Mouse (Mus musculus) 3134 (cell line): Measurements from ENCODE around the gene Atxn10.
A peak's percentile ranks its signal among the peaks of the same experiment; 100 is the strongest.

ENCODE experiments used
- DNase-seq: peaks from one replicate; pipeline ENCODE4 v3.0.0-alpha.2; 2011; ENCODE audit warnings: low spot score; ENCODE audit not compliant: insufficient read length; ENCODE audit errors: extremely low read depth

Atxn10 gene

DNA sequence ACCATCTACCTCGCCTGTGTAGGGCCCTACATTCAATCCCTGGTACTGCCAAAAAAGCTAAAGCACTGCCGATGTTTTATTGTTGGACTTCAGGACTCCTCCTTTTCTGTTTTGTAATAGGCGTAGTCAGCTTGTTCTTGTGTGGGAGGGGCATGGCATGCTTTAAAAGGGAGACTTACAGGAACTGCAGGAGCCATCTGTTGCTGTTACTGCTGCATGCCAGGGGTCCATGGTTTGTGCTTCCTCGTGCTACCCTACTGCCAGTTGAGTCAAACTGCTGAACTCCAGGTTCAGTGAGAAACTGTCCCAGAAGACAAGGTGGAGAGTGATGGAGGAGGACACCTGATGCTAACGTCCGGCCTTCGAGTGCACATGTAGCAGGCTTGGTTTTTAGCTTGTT lies 65.9 kb downstream of the Atxn10 start:
- DNase-seq, result no peak

DNA sequence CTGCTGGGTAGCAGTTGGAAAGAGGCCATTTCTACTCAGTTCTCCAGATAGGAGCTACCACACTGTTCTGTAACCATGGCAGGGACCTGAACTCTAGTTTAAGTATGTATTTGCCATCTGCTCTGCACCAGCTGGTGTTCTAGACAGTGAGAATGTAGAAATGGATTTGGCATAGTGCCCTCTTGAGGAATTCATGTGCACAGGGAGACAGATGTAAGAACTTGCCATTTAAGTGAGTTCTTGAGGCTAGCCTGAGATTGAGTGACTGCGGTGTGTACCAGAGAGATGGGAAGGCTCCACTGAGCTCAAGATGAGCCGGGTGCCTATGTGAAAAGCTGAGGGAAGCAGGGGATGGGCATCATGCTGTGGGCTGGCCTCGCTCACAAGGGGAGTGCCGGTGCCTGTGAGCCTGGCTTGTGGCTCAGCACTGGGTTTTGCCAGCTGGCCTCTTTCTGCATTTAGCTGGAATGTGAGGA lies 67.2 kb downstream of the Atxn10 start:
- DNase-seq, result peak; percentile 15

DNA sequence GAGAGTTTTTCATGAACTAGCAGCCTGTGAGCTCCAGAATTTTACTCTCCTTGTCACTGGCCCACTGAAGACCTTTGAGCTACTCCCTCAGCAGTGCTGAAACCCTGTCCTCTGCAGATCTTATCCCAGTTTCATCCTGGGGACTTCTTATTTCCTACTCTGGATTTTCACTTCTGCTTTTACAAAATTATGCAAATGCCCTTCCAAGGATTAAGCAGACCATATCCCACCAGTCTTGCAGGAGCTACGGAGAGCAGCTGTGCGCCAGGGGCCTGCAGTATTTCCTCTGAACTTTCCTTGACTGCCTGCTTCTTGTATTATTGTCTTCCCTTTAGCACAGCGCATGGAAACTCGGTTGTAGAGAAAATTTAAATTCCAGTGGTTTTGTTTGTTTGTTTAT lies 68.7 kb downstream of the Atxn10 start:
- DNase-seq, result no peak

DNA sequence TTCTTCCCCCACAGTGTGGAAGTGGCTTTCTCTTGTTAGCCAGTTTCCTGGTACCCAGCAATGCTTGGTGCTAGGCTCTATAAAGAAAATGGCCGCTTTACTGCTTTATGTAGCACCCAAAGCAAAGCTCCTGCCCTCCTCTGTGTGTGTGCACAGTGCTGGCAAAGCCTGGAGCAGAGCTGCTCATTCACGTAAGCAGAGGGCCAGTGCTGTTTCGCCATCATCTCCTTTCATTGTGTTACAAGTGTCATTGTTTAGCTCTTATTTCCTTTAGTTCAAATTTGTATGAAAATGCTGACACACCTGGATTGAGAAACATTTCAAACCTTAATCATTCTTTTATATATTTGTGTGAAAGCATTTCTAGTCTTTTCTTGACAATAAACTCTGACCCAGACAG lies 69.5 kb downstream of the Atxn10 start:
- no peak for DNase-seq

DNA sequence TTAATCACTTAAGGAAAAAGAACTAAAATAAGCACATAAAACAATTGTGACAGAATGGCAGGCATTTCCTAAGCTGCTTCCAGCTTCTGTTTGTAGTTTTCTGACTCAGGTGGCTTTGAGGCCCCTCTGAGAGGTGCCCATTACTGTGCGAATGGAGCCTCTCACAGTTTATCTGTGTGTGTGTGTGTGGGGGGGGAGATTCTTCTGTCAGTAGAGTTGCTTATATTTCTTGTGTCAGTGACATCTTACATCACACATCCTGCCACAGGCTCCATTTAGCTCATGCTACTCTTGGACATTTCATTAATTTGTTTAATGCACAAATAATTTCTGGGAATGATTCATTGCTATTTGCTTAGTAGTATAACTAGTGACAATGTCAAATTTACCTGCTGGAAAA lies 70.8 kb downstream of the Atxn10 start:
- DNase-seq, result no peak

DNA sequence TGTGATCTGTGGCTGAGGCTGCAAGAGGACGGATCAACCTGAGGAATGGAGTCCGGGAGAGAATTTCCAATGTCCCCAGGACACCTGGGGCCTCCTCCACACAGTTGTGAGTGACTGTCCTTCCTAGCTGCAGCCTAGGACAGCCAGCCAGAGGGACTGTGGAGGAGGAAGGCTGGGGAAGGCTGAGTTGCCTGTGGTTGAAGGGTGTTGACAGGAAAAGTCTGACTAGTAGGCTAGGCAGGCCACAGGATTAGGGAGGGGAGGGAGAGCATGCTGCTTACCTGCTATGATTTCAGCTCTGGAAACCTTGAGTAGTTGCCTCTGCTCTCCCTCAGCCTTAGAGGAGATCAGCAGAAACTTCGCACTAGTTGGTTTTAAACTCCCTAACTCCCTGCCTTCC lies 71.3 kb downstream of the Atxn10 start:
- peak; percentile 55 for DNase-seq

DNA sequence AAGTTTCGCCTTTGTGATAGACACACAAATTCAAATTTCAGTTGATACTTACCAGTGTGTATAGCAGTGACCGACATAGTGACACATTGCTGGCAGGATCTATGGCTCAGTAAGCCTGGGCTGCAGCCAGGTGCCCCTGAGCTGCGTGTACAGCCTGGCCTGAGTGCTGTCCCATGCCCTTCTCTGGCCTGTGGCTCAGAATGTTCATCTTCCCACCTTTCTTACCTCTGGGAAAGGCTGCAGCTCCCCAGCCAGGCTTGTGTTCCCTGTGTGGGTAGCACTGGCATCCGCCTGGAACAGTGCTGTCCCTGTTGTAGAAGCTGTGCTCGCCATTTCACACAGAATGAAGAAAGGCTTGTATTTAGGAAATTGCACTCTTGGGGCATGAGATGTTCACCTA lies 72.7 kb downstream of the Atxn10 start:
- DNase-seq, result no peak

DNA sequence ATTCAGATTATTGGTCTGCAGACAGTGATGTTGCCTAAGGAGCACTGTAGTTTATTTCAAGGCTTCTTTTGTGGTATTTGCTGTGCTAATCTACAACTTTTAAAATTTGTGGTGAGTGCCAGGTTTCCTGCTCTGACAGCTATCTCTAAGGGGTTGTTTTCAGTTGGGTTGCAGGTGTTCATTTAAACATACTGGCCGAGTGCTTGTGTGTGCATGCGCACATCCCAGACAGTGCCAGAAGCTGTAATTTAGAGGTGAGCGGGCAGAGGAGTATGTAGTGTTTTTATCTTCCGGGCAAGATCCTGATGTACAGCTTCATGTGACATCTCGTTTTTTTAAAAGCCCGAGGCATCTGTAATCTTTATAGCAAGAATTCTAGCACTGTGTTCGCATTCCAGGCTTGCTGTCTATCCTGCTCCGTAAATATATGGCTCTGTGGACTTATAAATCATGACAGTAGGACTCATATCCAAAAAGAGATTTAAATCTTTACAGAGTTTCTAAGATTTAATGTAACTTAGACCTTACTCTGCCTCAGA lies 73.3 kb downstream of the Atxn10 start:
- no peak for DNase-seq

DNA sequence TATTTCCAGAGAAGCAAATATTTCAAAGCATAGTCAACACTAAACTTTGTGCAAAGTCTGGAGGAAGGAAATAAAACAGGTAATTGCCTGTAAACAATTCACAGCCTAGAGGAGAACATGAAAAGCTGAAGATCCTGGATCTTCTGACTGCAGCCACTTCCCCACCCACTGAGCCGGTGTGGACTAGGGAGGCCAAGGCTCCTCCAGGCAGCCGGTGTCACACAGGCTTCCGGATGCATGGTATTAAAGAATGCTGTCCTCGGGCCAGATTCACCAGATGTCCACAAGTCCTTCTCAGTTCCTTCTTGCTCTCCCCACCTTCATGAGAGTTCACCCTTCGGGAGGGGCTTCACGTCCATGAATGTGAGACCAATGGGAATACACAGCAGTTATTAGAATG lies 73.8 kb downstream of the Atxn10 start:
- no peak for DNase-seq

DNA sequence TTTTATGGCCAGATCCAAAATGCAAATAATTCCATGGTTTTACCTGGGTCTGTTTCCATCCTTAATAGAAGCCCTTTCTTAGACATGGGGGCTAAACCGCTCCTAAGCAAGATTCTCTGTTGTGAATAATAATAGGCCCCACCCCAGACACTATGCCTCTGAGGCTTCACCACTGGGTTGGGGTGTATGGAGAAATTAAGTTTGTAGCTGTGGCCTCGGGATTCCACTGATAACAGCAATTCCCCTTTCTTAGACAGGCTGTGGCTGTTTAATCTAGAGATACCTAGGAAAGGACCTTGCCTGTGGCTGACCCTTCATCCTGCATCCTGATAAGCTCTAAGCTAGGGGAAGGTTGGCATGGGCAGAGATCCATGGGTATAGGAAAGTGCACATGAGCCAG lies 78.6 kb downstream of the Atxn10 start:
- no peak for DNase-seq

DNA sequence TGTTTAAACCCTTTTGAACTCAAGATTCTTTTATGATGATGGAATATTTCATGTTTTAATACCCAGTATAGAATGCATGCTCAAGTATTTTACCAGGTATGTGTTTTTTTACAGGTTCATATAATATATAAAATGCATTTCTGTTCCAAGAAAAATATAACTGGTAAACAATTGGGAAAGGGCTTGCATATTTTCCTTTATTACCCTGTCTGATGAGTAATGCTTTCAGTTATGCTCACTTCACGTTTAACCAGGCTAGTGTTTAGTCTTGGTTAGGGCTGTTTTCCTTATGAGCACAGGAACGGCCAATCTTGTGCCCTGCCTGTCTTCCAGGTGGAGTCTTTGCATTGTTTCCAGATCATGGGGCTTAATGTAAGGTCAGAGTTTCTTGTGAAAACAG lies 84.6 kb downstream of the Atxn10 start:
- peak; percentile 12 for DNase-seq

DNA sequence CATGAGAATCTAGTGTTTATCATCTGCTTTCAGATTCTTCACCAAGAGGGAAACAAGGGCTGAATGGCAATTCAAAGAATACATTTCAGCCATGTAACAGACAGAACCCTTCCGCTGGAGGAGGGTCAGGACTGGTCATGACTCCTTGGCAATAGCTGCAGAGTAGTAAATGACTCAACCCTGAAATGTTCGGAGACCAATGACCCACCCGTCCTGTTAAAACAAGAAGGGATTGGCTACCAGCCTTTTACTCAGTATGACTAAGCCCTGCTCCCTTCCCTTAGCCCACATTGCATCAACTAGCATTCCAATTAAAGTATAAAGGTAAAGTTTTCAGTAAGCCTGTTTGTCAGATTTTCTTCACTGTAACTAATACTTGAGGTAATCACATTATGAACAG lies 88.2 kb downstream of the Atxn10 start:
- peak; percentile 70 for DNase-seq

DNA sequence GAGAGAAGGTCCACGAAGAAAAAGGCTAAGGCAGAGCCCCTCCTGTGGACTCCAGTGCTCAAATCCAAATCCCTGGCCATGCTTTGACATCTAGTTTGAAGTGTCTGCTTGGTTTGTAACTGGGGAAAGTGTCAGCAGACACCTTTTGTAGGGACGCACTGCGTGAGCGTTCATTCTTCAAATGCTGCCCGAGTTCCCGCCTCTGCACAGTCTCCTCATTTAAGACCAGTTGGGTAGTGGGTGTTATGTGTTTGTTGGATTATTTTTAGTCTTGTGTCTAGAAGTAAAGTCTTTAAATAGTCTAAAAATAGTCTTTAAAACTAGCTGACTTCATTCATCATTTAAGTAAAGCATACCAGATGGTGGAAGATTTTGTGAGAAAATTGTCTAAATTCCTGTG lies 92.1 kb downstream of the Atxn10 start:
- DNase-seq, result no peak

DNA sequence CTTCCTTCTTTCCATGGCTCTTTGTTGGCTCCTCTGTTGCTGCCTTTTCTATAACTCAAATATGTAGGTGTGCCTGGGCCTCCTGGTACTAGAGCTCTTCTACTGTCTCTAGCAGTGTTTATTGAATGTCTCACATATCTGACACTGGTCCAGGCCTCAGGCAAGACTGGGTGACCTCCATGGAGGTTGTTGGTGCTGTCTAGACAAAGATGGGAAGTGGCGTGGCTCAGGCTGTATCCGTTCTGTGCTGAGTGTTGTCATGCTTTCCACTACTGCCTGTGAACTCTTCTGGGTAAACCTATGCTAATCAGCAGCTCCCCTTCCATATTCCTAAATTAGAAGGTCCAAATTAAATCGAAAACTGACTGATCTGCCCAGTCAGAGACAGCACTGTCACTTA lies 106.5 kb downstream of the Atxn10 start:
- no peak for DNase-seq

DNA sequence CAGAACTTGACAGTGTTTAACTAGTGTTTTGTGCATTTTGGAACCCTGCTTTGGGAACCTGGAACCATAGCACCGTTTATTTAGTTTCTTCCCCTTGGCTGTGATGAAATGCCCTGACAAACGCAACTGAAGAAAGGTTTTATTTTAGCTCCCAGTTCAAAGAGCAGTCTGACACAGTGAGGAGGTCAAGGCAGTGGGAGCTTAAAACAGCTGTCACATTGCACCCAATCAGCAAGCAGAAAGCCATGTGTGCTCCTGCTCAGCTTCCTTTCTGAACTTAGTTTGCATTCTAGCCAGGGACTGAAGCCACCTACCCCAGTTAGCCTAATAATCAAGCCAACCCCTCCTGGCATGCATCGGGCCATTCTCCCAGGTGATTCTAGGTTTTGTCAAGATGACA lies 110.6 kb downstream of the Atxn10 start:
- DNase-seq, result no peak

DNA sequence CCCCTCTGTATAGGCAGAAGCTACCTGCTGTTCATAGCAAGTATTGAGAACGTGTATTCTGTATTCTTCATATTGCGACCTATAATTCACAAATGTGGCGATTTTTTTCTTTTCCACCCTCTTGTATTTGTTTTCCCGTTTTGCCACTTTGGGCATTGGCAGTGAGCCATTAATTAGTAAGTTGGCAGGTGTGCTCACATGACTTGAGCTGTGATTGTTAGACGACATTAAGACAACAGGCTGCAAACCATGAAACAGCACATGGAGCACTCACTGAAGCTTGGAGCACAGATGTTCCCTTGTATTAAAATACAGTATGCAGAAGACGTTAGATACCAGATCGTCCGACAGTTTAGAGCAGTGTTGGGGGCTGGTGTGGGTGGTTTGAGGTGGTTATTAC lies 120.8 kb downstream of the Atxn10 start:
- DNase-seq, result no peak

DNA sequence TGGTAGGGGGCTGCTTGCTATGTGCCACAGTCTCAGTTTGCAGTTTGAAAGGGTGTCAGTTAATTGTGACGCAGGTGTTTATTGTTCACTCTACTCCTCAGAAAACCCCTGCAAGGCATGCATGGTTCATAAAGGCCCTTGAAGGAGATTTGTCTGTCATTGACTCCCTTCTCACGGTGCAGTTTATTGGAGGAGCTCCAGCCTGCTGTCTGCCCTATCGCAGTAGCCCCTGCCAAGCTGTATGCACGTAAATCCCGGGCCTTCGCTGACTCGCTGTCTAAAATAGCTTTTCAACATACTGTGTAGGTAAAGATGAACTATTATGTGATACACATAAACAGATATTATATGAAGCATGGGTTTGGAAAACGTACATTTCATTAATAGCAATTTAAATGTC lies 121.8 kb downstream of the Atxn10 start:
- no peak for DNase-seq

DNA sequence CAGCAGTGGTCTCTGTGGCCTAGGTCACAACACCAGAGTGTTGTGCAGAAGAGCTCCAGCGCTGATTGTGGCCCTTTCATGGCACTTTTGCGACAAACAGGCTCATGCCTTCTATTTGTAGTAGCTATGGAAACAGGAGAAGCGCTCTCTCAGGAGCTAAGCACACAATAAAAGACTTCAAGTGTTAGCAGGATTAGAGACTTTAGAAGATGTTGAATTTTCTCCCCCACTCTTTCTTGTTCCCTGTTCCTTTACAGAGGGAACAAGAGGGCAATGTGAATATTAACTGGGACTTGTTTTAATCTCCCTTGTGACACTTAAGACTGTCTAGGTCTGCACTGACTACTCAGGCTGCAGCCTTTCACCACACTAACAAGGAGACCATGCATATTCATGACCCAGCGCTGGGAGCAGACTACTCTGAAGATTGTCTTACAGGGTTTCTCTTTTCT lies 122.6 kb downstream of the Atxn10 start:
- no peak for DNase-seq

DNA sequence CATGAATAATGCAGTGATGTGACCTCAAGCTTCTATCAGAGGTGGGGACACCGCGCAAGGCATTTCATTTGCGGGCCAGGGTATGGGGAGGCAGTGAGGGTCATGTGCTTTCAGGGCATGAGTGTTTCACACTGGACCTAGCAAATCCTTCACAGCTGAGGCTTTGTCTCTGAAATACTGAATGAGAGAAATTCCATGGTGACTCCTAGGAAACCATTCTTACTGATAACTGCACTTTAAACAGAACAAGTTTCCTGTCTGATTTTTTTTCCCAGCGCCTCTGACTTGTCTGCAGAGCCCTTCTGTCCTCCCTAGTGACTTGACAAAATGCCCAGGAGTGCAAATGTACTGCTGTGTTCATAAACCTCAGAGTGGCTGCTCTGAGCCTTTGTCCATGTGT lies 125.5 kb downstream of the Atxn10 start:
- no peak for DNase-seq

DNA sequence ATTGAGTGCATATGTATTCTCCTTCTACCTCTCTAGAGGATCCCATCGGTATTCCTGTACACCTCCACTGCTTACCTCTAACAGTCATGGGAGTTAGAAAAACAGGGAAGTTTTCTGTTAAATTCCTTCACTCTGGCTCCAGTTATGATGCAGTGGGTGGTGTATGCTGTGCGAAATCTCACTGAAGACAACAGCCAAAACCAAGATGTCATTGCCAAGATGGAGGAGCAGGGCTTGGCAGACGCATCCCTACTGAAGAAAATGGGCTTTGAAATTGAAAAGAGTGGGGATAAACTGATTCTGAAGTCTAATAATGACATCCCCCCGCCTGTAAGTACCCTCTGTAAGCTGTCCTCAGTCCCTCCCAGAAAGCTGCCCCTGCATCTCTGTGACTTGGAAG lies 126.1 kb downstream of the Atxn10 start:
- no peak for DNase-seq

DNA sequence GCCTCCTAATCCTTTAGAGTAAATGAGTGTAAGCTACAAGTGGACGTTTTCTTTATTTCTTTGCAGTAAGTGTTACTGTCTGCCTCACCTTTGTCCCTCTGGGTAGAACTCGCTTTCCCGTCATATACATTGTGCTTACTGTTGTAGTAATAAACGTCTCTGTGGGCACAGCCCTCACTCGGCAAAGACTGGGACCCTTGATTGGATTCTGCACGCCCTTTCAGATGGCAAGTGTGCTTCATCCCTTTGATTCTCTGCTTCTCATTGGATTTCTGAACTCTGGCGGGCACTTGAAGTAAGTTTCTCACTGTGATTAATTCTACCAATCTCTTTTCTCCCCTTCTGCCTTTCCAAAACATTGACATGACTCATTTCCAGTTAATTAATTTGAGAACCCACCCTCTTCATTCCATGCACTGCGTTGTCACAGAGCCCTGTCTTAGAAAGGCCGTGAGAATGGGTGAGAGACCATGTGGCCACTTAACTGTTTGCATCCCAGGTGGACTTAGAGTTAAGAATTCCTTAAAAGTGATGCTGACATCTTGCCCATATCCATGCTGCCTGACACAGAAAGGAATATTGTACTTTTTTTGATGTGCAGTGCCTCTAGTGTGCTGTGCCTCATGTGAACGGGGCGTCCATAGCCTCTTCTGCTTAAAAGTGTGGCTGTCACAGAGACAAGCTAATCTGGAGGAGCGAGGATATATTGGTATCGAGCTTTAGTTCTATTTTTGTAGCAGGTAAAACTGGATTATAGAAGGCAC lies 127.2 kb downstream of the Atxn10 start:
- DNase-seq, result no peak

DNA sequence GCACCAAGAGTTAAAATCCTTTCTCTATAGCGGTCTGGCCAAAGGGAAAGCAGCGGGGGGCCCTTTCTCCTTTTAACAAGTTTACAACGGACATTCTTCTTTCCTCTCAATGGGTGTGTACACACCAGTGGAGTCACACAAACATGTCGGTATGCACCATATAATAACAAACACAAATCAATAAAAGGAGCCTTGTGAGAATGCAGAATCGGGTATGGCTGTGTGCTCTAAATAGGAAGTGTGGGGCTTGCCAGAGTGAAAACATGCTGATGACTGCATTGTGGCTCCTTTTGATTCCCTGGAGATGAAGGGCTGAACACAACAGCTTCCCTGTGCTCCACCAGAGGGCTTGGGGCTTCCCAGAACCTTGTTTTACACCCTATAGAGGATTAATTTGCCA lies 128.1 kb downstream of the Atxn10 start:
- DNase-seq, result no peak
